Mouse (Mus musculus) left cerebral cortex, adult 18-20 months (tissue): Measurements from ENCODE around the gene Mcrip2. TPM values are rescaled to one million over a fixed set of nuclear protein-coding genes. Genes with fewer than 3 reads are reported as not detected.
A peak's percentile ranks its signal among the peaks of the same experiment; 100 is the strongest.

Experiments used
- DNase-seq, 2 experiments: peaks; one replicate each; pipeline ENCODE4 v3.0.0; 2021 to 2022; ENCODE audit warnings: low spot score in 2 of 2, mixed read lengths in 1 of 2
- total RNA-seq, 2 experiments: library from RNA; stranded (reverse); gene quantifications; 2 replicates each; pipeline ENCODE4 v1.2.3; 2021

The Mcrip2 gene
- total RNA-seq, 2 experiments from 2014 or later: 20.0 to 25.6 TPM

DNA sequence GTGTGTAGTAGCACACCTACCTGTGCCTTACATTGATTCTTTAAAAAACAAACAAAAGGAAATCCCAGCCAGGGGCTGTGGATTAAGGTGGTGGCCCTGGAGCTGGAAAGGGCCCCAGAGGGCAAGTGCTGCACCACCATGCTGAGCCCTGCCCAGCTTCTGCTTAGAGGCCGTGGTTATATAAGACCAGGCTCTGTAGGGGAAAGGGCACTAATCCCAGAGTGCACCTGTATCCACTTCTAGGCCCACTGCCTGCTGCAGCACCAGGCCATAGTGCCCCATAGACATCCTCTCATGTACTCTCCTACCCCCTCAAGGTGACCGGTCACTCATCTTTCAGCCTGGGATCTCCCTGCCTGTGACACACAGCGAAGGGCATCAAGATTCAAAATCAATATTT lies 2.4 kb downstream of the Mcrip2 start:
- no peak for DNase-seq

- no peak for DNase-seq
These were observed 3.3 kb downstream of the Mcrip2 start for GRCm38 (mm10) chr17:25865288-25865687.

DNA sequence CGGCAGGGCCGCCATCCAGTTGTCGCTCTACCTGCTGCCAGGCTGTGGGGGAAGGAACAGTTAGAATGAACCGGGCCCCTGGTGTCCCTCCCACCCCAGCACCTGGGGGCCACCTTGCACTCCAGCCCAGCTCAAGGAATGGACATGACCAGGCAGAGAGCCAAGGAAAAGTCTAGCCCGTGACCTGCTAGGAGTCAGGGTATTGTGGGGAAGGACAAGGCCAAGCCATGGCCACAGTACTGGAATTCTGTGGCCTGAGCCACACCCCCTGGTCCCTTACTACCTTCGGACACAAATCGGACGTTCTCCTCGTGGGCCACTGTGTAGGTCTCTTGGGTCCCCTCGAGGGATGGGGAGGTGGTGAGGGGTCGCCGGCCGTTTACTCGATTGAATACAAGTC lies 4.3 kb downstream of the Mcrip2 start:
- DNase-seq: no peak

GRCm38 (mm10) chr17:25863681-25864080 lies 4.9 kb downstream of the Mcrip2 start:
- no peak for DNase-seq

GRCm38 (mm10) chr17:25861704-25862612 lies 6.6 kb downstream of the Mcrip2 start:
- no peak for DNase-seq

GRCm38 (mm10) chr17:25860832-25861703 lies 7.5 kb downstream of the Mcrip2 start, which contains the start of gene Wdr90:
Gene Wdr90, minus strand, starts transcription at chr17:25861501.
- peak; percentile 94 to 95 for DNase-seq

DNA sequence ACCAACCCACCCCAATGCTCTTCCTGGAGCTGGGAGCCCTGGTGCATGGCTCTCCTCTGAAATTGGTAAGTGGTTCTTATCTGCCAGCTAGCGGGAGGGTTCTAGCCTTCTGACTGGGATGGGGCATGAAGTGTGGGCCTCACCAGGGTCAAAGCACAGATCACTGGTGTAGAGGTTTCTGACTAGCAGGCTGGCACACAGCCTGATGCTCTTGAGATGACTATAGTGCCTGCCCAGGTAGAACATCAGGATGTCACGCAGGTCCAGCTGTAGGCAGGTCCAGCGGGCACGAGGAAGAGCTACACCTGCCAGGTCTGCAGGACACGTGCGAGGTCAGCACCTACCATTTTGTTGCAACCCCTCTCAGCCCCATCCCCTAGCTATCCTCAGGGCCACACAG lies 8.3 kb downstream of the Mcrip2 start:
- DNase-seq: no peak

- peak; percentile 96 for DNase-seq
These were observed 24.1 kb downstream of the Mcrip2 start, which contains the start of gene Rhot2 for GRCm38 (mm10) chr17:25844396-25844901. Gene Rhot2, minus strand, starts transcription at chr17:25844851.

DNA sequence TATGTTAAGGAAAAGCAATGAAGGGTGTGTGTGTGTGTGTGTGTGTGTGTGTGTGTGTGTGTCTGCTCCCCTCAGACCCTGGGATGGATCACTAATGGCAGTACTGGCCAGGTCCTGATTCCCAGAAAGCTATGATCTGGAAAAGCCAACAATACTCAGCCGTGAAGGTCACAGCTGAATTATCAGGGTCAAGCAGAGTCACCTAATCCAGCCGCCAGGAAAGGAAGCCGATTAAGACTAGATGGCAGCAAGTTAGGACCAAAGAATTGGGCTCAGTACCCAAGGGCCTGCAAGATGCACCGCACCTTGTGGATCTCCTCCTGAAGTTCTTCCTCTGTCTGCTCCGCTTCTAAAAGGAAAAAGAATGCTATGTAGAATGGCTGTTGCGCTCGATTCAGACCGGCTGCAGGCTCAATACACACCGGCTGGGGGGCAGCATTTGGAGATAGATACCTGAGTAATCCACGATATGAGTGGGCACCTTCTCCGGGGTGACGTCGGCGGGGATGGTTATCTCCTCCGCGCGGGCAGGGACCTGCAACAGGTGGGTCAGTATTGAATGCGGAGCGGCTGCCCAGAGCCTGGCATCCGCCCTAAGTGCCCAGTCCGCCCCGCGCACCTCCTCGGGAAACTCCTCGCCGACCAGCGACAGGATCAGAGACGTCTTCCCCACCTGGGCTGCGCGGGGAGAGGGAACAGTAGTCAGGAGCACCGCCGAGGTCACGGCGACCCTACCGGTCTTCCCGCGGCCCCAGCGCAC lies 24.7 kb downstream of the Mcrip2 start:
- DNase-seq: peak; percentile 25 to 44

- DNase-seq: no peak
These were observed 25.4 kb downstream of the Mcrip2 start for GRCm38 (mm10) chr17:25843122-25843521.

- no peak for DNase-seq
These were observed 26.1 kb downstream of the Mcrip2 start for GRCm38 (mm10) chr17:25842509-25842908.

DNA sequence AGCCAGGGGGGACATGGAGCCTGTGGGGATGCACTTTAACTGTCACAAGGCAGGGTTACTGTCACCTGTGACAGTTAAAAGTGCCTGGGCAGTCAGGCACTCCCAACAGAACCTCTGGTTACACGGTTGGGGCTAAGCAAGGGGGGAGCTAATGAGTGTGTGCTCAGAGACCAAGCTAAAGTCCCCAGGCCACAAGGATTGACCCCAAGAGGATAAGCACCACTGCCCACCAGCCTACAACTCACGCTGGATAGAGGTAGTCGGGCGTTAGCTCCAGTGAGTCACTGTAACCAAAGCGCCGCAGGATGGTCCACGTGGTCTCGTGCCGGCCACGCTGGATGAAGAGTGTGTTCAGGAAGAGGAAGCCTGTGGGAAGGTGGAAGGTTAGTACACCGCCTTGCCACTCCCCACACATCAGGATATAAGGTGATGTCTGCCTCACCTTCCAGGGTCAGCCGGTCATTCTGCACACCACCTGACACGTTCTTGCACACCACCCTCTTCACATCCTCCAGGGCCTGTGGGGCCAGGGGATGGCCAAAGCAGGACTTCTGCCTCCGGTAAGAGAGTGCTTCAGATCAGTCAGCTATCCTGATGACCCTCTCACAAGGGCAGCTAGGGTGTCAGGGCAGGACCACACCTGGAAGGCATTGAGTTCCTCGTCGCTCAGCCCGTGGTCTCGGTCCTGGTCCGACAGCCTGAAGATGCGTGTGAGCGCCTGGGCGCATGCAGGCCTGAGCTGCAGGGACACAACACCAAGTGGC lies 27.3 kb downstream of the Mcrip2 start, which contains the start of gene Gm20683:
TSS of gene Gm20683 (minus strand) at position 647 of the 764 bp plus-strand sequence.
- no peak for DNase-seq

DNA sequence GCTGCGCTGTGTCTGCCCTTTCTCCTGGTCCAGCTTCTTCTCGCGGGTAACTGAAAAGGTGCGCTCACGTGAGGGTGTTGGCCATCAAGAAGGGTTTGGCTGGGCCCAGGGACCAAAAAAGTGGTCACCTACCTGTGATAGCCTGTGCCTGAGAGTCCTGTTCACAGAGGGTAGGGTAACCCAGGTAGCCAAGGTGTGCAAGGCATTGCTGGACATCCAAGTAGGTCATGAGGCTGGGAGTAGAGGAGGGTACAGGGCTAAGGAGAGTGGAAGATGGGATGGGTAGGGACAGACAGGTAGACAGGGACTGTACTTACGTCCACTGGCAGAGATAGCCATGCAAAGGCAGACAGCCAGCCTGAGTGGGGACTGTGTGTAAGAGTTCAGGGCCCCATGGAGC lies 28.0 kb downstream of the Mcrip2 start:
- no peak for DNase-seq

DNA sequence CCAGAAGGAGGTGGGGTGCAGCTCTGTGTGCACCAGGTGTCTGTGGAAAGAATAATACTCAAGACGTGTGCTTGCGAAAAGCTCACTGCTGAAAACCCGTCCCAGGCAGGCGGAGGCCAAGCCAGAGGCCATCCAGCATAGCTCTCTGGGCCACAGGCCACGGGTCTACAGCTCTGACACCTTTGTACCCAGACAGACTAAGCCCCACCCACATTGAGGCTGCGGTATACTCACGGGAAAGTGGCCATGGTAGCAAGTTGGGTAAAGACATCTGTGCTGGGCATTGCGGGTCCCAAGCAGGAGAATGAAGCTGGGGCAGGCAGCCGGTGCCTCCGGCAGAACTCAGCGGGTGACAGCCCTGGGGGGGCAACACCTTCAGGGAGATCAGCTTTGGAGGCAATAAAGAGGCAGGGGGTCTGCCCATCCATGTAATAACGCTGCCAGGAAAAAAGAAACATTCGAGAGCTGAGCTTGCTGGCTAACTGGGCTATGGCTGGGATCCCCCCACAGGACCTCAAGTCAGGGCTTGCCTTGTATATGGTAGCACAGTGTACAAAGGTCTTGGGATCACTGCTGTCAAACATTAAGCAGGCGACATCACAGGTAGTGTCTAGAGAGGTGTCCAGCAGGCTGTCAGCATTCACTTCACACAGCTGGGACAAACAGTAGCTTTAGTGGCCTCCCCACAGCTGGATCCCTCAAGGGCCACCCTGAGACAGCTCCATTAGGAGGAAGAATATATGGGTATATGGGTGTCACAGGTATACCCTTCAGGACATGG lies 28.9 kb downstream of the Mcrip2 start:
- no peak for DNase-seq

GRCm38 (mm10) chr17:25838904-25839303 lies 29.7 kb downstream of the Mcrip2 start:
- no peak for DNase-seq

- DNase-seq: no peak
These were observed 31.0 kb downstream of the Mcrip2 start for GRCm38 (mm10) chr17:25837533-25837932.

DNA sequence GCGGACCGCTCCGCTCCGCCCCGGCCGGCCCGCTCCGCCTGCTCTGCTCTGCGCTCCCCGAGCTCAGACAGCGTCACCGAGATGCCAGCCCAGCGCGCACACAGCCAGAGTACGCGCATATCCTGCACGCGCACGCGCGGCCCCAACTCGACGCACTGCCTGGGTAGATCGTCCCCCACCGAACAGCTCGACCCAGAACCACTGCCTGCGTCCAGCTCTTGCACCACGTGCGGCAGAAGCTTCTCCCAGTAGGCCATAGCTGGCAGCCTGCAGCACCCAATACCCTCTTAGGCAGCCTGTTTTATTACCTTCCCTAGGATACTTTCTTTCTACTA lies 31.5 kb downstream of the Mcrip2 start, which contains the start of gene Rhbdl1:
TSS of gene Rhbdl1 (minus strand) at position 220 of the 335 bp plus-strand sequence.
- DNase-seq: peak; percentile 74 to 90

- DNase-seq: no peak
These were observed 32.0 kb downstream of the Mcrip2 start for GRCm38 (mm10) chr17:25836397-25837075.

- DNase-seq: no peak
These were observed 32.7 kb downstream of the Mcrip2 start for GRCm38 (mm10) chr17:25835816-25836215.
